Mouse (Mus musculus) midbrain, postnatal 0 days (tissue): ENCODE results near the gene Rora. TPM values are rescaled to one million over a fixed set of nuclear protein-coding genes. Genes with fewer than 3 reads are reported as not detected.

Experiments used
- ATAC-seq: fragments of 200-750 bp; cut with Nextera tagmentation; 2 replicates; pipeline ENCODE4 v1.8.0; 2017; ENCODE audit warnings: moderate number of reproducible peaks, mild to moderate bottlenecking, moderate TSS enrichment, moderate library complexity; ENCODE audit not compliant: low FRiP score
- DNase-seq: peaks from one replicate; pipeline ENCODE4 v3.0.0-alpha.2; 2015; ENCODE audit warnings: low spot score
- H3K27ac ChIP-seq: fragments of 300-500 bp; sonication (generic); 2 replicates; pipeline ENCODE4 v1.5.1; 2014; ENCODE audit warnings: low read depth, mild to moderate bottlenecking, low read length, mixed read lengths
- H3K27me3 ChIP-seq: fragments of 300-500 bp; sonication (generic); 2 replicates; pipeline ENCODE4 v1.6.1; 2014; ENCODE audit warnings: low read length, control low read depth, mixed read lengths; ENCODE audit not compliant: insufficient read depth
- H3K36me3 ChIP-seq: fragments of 300-500 bp; sonication (generic); 2 replicates; pipeline ENCODE4 v1.6.1; 2014; ENCODE audit warnings: low read length, control low read depth, mixed read lengths; ENCODE audit not compliant: insufficient read depth
- H3K4me1 ChIP-seq: fragments of 300-500 bp; sonication (generic); 2 replicates; pipeline ENCODE4 v1.6.1; 2014; ENCODE audit warnings: mild to moderate bottlenecking, control low read depth, antibody characterized with exemption, low read length, mixed read lengths; ENCODE audit not compliant: insufficient read depth
- H3K4me2 ChIP-seq: fragments of 300-500 bp; sonication (generic); 2 replicates; pipeline ENCODE4 v1.6.1; 2014; ENCODE audit warnings: low read depth, mild to moderate bottlenecking, low read length, mixed read lengths; ENCODE audit not compliant: poor library complexity, severe bottlenecking
- H3K4me3 ChIP-seq: fragments of 300-500 bp; sonication (generic); 2 replicates; pipeline ENCODE4 v1.5.1; 2014; ENCODE audit warnings: low read depth, mild to moderate bottlenecking, low read length, moderate library complexity
- H3K9ac ChIP-seq: fragments of 300-500 bp; sonication (generic); replicated peaks from 2 replicates; pipeline ENCODE4 v1.6.1; 2014; ENCODE audit warnings: mild to moderate bottlenecking, low read length, moderate library complexity, mixed read lengths; ENCODE audit not compliant: poor library complexity, severe bottlenecking
- H3K9me3 ChIP-seq: fragments of 300-500 bp; sonication (generic); 2 replicates; pipeline ENCODE4 v1.6.1; 2016; ENCODE audit warnings: low read length, control low read depth
- CTCF ChIP-seq: IDR thresholded peaks from 2 replicates; pipeline ENCODE4 v1.5.1; 2016; ENCODE audit warnings: antibody characterized with exemption, mild to moderate bottlenecking
- WGBS: fragments of 180-500 bp; shearing (Covaris S2); extraction: QIAGEN DNeasy Blood & Tissue Kit; methylation state at CpG from one replicate; pipeline ENCODE4 v1.1.7; 2014; 5-methylcytosine and 5-hydroxymethylcytosine counted together
- polyA plus RNA-seq: library from polyadenylated mRNA; unstranded; fragments of >200 nt; fragmentation: Nextera tagmentation; extraction: Ambion mirVana; gene quantifications from 2 replicates; pipeline ENCODE4 v1.2.1, GENCODE M21; 2015
- total RNA-seq: library from RNA; depleted of rRNA; stranded (reverse); fragments of >200 nt; gene quantifications from 2 replicates; pipeline ENCODE4 v1.2.3, GENCODE M21; 2014

The Rora gene
- total and polyA plus RNA-seq, 2 experiments from 2014 or later: 28.2 to 49.6 TPM

GRCm38 (mm10) chr9:69274766-69275485 lies 621.3 kb downstream of the Rora start:
- DNase-seq: no peak
- H3K4me2 ChIP-seq: no peak overlapping the region
- no peak overlapping the region for H3K4me3 ChIP-seq
- no peaks in the 10 kb centered on the region for H3K4me1 ChIP-seq
- no peak overlapping the region for H3K27ac ChIP-seq
- WGBS: 82% methylated on average over 10 of the region's 10 CpGs
- H3K9me3 ChIP-seq: no peaks in the 10 kb centered on the region
- no peaks in the 10 kb centered on the region for H3K27me3 ChIP-seq
- no peak overlapping the region for H3K9ac ChIP-seq
- no peak for TF ChIP-seq CTCF
- H3K36me3 ChIP-seq: no peaks in the 10 kb centered on the region
- ATAC-seq: no peak

GRCm38 (mm10) chr9:69277256-69277655 lies 623.7 kb downstream of the Rora start:
- no peak overlapping the region for H3K27ac ChIP-seq
- no peak for TF ChIP-seq CTCF
- H3K9me3 ChIP-seq: no peaks in the 10 kb centered on the region
- no peaks in the 10 kb centered on the region for H3K27me3 ChIP-seq
- H3K36me3 ChIP-seq: no peaks in the 10 kb centered on the region
- DNase-seq: no peak
- no peak overlapping the region for H3K9ac ChIP-seq
- H3K4me3 ChIP-seq: no peak overlapping the region
- H3K4me1 ChIP-seq: no peaks in the 10 kb centered on the region
- 55% methylated on average over 10 of the region's 10 CpGs for WGBS
- H3K4me2 ChIP-seq: no peak overlapping the region
- no peak for ATAC-seq

DNA sequence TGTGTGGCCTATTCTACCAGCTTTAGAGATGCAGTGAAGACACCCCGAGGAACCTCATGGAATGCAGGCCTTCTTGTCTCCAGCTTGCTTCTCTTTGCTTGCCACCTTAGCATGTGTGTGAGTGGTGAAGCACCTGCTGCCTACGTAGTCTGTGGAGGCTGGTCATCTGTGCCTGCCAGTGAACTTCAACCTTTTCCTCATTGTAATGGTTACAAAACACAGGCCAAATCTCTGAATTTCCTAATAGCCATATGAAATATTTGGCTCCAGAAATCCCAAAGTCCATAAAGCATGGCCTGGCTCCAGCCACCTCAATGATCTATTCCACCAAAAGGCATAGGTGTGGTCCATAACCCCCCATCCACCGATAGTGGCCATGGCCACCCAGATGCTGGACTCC lies 631.4 kb downstream of the Rora start:
- Histone ChIP-seq H3K4me3 (no peak overlapping the region), H3K27me3 (no peaks in the 10 kb centered on the region), H3K9me3 (no peaks in the 10 kb centered on the region), H3K4me1 (no peaks in the 10 kb centered on the region), H3K27ac (no peak overlapping the region), H3K4me2 (no peak overlapping the region), H3K9ac (no peak overlapping the region), H3K36me3 (no peaks in the 10 kb centered on the region)
- no peak for ATAC-seq
- no peak for DNase-seq
- TF ChIP-seq CTCF: no peak
- WGBS: 89% methylated on average over 3 of the region's 3 CpGs

DNA sequence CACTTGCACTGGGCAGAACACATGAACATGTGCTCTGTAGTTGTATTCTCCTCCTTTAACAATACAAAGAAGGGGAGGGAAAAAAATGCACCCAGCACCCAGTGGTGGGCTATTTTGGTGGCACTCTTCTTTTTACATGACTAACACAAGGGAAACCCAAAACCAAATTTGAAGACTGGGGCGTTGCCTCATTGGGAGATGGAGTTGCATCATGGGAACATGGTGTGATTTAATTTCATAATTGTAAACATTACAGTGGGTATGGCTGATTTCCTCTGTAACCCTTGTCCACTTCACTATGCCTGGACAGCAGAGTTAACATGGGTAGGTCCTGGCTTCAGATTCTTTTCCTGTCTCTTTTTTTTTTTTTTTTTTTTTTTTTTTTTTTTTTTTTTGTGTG lies 634.5 kb downstream of the Rora start:
- WGBS: 96% methylated on average over 1 of the region's 1 CpGs
- H3K4me3 ChIP-seq: no peak overlapping the region
- no peaks in the 10 kb centered on the region; the same call in 1 of the 2 replicates for H3K4me1 ChIP-seq
- ATAC-seq (no peak), DNase-seq (no peak)
- no peaks in the 10 kb centered on the region for H3K9me3 ChIP-seq
- no peaks in the 10 kb centered on the region for H3K27me3 ChIP-seq
- H3K36me3 ChIP-seq: no peaks in the 10 kb centered on the region
- H3K9ac ChIP-seq: no peak overlapping the region
- H3K27ac ChIP-seq: no peak overlapping the region
- TF ChIP-seq CTCF: no peak
- H3K4me2 ChIP-seq: no peak overlapping the region

DNA sequence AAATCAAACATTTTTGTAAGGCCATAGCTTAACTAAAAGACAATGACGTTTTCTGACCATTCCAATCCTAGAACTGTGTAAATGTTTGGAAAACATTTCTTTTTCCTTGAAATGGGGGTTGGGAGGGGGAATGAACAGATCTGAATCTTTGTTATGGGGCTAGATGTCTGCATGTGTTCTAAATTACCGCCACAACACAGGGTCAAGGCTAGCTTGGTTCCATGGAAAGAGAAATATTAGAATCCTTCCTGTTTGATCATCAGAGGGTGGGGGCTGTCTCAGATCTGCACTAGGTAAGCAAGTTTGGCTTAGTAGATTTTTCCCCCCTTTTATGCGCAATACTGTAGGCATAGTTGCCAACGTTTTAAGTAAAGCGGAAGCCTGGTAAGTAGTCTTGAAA lies 635.0 kb downstream of the Rora start:
- H3K36me3 ChIP-seq: no peaks in the 10 kb centered on the region
- H3K9ac ChIP-seq: no peak overlapping the region
- no peaks in the 10 kb centered on the region for H3K27me3 ChIP-seq
- no peak for DNase-seq
- H3K27ac ChIP-seq: no peak overlapping the region
- no peaks in the 10 kb centered on the region for H3K9me3 ChIP-seq
- ATAC-seq: no peak
- no peaks in the 10 kb centered on the region; the same call in 1 of the 2 replicates for H3K4me1 ChIP-seq
- H3K4me2 ChIP-seq: no peak overlapping the region
- H3K4me3 ChIP-seq: no peak overlapping the region
- 48% methylated on average over 5 of the region's 5 CpGs for WGBS
- no peak for TF ChIP-seq CTCF

DNA sequence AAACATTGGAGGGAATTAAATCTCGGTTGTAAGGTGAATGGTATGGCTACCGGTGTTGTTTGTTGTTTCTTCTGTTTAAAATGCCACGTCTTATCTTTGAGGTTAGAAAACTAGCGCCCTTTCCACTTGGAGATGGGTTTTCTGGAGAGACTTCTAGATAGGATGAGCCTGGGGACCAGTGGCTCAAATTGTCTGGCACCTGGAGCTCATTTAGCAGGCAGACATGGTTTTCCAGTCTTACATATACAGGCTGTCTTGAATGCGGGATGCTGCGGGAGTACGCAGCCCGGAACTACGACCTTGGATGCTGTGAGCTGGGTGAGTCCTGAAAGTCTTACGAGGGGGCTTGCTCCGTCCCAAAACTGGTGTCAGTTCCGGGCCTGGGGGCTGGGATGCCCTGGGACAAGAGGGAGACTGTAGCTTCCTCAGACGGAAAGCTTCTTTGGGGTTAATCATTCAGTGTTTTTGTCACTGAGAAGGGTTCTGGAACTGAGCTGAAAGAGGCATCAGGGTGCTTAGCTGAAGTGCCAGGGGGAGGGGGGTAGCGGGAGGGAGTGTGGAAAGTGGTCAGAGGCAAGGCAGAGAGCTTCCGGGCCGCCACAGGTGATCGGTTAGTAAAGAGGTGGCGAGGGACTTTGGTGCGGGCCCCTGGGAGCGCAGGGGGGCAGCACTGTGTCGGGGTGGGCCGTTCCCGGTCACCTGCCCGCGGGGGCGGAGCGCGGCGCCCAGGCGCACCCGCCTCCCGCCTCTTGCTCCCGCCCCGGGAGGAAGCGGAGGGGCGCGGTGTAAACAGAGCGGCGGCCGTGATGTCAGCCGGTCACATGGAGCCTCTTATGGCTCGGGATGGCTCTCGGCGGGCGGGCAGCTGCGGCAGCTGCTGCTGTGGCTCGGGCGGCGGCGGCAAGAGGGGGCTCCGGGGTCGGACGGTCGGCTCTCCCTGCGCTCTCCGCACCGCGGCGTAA lies 635.8 kb downstream of the Rora start:
- no peaks in the 10 kb centered on the region; the same call in 1 of the 2 replicates for H3K4me1 ChIP-seq
- no peaks in the 10 kb centered on the region for H3K9me3 ChIP-seq
- ATAC-seq (peak; percentile 90), DNase-seq (peak; percentile 87)
- peak overlapping the region; percentile 95 for H3K4me2 ChIP-seq
- WGBS: under 1% methylated on average over 49 of the region's 59 CpGs
- H3K27ac ChIP-seq: peak overlapping the region; percentile 65
- H3K27me3 ChIP-seq: no peaks in the 10 kb centered on the region
- H3K9ac ChIP-seq: peak overlapping the region; percentile 71
- H3K4me3 ChIP-seq: peak overlapping the region; percentile 83
- no peak for TF ChIP-seq CTCF
- H3K36me3 ChIP-seq: no peaks in the 10 kb centered on the region
